Mouse (Mus musculus) layer of hippocampus, adult 9-11 months (tissue): ENCODE measurements at regions not wholly inside any gene's neighbourhood (a gene's known extent, or its start where the extent isn't known, plus 50 kb on each side); places are given as distances from the start of the nearest gene placed in this dataset.

Experiments used
- DNase-seq: peaks from one replicate; pipeline ENCODE4 v3.0.0; 2022

DNA sequence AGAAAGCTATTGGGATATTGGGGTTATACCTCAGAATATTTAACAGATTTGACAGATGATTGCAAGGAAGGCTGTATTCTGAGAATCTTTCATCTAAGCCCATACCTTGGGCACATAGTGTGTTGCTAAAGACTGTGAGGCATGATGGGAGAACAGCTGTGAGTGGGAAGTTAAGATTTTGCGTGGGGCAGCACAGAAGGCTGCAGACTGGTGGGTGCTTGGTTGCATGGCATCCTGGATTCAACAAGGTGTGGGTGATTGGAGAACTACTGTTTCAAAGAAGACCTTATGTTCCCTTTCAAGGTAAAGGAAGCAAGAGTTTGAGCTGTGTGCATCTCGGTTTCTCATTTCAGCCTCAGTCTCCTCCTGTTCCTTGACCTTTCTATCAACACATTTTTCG, 584.8 kb downstream of the Sh2d4b start:
- peak; percentile 88 for DNase-seq

DNA sequence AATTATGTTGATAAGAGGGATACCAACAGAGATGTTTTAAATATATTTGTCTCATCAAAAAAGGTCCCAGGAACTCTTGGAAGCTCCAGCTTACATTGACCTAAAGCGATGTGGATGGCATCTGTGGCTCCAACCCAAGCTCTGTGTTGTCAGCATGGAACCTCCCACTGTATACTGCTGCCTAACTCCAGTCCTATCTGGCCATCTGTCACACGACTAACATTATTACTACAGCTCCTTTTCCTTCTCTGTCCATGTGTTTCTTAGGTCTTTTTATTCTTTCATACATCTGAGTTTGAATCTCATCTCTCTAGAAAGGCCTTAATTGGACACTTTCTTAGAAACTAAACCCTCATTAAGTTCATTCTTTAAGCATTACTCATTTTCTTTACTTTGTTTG, 613.9 kb downstream of the Sh2d4b start:
- peak; percentile 6 for DNase-seq

DNA sequence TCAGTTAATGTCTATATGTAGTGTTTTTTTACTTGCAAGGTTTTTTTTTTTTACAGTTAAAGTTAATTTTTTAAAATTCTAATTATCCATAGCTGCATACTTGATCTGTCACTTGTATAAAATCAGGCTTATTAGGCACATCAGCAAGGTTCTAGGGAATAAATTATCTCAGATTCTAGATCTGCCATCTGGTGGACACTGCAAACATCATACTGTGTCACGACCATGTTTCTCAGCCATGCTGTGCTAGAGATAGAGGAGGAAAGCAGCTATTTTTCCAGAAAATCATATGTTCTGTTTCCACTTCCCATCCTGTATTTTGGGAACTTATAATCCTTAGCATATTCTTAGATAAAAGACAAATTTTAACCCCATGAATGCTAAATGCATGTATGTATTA, 617.7 kb downstream of the Sh2d4b start:
- DNase-seq: peak; percentile 17

DNA sequence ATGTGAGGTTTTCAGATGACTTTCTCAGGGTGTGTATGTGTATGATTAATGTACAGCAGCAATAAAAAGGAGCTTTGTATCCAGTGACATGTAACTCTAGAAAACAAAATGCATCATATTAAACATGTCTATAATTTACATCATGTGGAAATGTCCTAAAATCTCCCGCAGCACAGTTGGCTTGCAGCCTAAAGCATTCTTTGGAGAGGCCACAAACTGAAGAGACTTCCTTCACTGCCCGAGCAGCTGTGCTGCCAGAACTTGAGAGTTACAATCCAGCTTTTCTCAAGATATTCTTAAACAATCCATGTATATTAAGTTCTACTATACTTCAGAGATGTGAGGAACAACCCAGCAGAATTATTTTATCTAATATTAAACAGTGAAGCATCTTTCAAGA, 631.4 kb downstream of the Sh2d4b start:
- DNase-seq: no peak

DNA sequence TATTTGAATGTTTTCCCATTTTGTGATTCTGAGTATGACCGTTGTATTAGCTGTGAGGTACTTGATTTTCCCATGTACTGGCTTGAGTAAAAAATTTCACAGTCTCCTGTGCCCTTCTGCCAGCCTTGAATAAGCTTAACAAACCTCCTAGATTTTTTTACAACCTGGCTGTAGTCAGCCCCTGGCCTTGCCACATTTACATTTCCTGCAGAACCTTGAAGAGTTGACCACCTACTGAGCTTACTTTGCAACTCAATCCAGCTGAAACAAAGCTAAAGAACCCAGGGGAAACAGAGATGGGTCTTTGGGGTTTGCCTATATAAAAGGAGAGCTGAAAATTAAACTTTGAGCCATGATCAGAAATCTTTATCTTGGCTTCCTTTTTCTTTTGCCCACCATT, 661.0 kb downstream of the Sh2d4b start:
- DNase-seq: no peak

DNA sequence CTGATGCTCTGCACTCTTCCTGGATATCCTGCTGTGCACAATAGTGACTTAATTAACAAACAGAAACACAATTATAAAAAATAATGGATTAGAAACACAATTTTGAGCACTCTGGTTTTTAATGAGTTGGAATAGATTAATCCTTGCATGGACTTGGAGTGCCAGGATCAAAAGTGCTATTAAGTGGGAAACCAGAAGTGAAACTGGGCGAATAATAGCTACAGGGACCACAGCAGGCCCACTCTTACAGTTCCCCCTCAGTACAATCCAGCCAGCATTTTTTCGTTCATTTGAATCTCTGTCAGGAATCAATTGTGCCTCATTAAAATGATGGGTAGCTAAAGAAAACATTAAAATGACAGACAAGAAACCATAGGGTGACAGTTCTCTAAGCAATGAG, 668.7 kb downstream of the Sh2d4b start:
- DNase-seq: no peak
